Mouse (Mus musculus): ENCODE measurements around the gene Plk3.

Plk3 gene

GRCm38 (mm10) chr4:117119636-117120035, 14.1 kb downstream of the Plk3 start:
- no peak for DNase-seq (ENCODE audit: low spot score in 2 of 2)

DNA sequence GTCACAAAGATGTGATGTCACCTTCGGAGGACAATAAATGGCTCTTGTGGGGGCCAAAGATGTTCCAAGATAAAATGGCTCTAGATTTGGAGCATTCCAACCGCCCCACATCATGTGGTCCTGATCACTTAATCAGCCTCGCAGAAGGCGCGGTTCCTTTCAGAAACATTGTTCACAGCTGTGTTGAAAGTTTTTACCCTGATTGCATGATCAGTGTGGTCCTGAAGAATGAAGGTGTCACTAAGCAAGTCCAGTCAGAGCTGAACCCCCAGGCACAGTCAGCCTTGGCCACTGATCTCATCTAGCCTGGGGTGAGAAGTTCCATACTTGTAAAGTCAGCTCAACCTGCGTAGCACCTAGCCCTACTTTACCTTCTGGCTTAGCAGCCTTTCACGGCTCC, 15.8 kb downstream of the Plk3 start:
- DNase-seq (ENCODE audit: low spot score in 2 of 2) = no peak

DNA sequence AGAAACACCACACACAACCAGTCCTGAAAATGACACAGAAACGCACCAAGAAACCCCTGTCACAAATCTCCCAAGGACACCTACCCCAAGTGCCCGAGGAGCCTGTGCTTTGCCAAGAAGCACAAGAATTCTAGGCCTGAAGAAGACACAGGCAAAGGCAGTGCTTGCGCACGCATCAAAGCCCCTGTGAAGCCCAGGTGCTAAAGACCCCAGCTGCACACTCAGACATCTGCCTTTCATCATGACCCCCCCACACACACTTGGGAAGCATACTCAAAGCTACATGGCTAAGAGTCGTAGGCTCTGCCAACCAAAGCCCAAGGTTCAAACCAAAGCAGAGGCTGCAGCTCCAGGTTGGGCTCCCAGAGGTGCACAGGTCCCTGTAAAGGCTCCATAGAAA, 18.2 kb downstream of the Plk3 start:
- DNase-seq (ENCODE audit: low spot score in 2 of 2) = no peak

- DNase-seq (ENCODE audit: low spot score in 2 of 2) = no peak
Observed at GRCm38 (mm10) chr4:117113237-117113636, 20.5 kb downstream of the Plk3 start.

- no peak for DNase-seq (ENCODE audit: low spot score in 2 of 2)
Observed at GRCm38 (mm10) chr4:117110985-117111384, 22.8 kb downstream of the Plk3 start.

DNA sequence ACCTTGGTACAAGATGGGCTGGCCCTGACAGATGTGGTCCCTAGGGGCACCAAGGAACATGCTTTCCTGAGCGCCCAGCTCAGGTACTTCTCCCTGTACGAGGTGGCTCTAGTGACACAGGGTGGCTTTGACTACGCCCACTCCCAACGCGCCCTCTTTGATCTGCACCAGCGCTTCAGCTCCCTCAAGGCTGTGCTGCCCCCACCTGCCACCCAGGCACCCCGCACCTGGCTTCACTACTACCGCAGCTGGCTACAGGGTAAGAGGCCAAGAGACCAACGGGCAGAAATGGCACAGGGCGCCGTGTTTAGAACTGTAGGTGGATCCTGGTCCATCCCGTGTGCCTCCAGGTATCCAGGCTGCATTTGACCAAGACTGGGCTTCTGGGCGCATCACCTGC, 23.5 kb downstream of the Plk3 start:
- DNase-seq (ENCODE audit: low spot score in 2 of 2) = no peak

- no peak for DNase-seq (ENCODE audit: low spot score in 2 of 2)
Observed at GRCm38 (mm10) chr4:117109330-117109729, 24.4 kb downstream of the Plk3 start.

GRCm38 (mm10) chr4:117108524-117108849, 25.3 kb downstream of the Plk3 start:
- DNase-seq (ENCODE audit: low spot score in 2 of 2) = no peak

DNA sequence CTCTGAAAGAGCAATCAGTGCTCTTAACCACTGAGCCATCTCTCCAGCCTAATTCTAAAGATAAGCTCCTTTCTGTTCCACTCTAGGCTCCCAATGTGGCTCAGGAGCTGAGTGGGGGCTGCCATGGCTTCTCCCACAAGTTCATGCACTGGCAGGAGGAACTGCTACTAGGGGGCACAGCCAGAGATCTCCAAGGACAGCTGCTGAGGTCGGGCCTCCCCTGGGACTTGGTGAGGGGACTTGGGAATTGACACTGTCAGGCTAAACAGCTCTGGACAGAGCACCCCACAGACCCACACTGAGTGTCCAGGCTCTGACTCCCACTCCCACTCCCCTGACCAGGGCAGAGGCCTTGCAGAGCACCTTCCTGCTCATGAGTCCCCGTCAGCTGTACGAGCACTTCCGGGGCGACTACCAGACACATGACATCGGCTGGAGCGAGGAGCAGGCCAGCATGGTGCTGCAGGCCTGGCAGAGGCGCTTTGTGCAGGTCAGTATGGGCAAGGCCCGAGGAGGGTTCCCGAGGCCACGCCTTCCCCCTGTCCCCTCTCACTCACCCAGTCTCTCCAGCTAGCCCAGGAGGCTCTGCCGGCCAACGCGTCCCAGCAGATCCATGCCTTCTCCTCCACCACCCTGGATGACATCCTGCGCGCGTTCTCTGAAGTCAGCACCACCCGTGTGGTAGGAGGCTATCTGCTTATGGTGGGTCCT, 25.8 kb downstream of the Plk3 start:
- no peak for DNase-seq (ENCODE audit: low spot score in 2 of 2)

DNA sequence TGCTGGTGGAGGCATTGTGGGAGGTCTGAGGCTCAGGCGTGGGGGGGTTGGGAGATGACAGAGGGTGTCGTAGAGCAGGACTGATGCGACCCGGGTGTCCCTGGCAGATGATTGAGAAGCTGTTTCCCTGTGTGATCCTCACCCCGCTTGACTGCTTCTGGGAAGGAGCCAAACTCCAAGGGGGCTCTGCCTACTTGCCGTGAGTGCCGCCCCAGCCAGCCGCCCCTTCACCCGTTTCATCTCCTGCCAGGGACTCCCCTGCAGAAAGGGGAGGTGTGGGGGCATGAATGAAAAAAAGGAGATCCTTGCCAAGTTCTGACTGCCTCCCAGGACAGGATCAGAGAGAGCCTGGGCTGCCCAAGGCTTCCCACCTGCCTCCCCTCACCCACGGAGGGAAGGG, 28.6 kb downstream of the Plk3 start:
- DNase-seq (ENCODE audit: low spot score in 2 of 2) = no peak

GRCm38 (mm10) chr4:117104672-117105071, 29.1 kb downstream of the Plk3 start:
- DNase-seq (ENCODE audit: low spot score in 2 of 2) = no peak

- no peak for DNase-seq (ENCODE audit: low spot score in 2 of 2)
Observed at GRCm38 (mm10) chr4:117101218-117101617, 32.5 kb downstream of the Plk3 start.

DNA sequence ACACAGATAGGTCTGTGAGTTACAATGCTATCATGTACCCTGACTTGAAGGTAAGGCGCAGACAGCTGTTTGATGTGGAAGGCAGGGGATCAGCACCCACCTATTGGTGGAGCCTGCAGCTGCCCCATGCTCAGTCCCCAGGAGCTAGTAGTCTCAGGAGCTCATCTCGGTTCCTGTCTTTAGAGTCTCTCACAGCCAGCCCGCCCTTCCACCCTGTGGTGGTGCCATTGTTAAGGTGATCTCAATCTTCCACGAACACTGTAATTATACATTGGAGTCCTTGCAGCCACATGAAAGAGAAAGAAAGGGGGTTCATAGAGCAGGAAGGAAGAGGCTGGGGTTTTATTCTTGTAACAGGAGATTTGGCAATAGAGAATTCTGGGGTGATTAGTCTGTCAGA, 33.7 kb downstream of the Plk3 start:
- DNase-seq (ENCODE audit: low spot score in 2 of 2) = no peak

DNA sequence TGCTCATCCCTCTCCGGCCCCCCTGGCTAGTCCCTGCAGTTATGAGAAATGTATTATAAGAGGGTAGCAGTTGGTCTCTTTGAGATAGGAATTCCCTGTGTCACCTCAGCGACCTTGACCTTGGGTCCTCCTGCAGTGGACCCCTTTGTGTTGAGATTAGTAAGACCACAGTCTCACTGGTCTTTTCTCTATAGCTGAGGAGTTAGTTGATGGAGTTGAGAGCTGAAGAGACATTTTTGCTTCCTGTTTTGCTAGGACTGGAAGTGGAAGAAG, 35.1 kb downstream of the Plk3 start:
- DNase-seq (ENCODE audit: low spot score in 2 of 2) = no peak

DNA sequence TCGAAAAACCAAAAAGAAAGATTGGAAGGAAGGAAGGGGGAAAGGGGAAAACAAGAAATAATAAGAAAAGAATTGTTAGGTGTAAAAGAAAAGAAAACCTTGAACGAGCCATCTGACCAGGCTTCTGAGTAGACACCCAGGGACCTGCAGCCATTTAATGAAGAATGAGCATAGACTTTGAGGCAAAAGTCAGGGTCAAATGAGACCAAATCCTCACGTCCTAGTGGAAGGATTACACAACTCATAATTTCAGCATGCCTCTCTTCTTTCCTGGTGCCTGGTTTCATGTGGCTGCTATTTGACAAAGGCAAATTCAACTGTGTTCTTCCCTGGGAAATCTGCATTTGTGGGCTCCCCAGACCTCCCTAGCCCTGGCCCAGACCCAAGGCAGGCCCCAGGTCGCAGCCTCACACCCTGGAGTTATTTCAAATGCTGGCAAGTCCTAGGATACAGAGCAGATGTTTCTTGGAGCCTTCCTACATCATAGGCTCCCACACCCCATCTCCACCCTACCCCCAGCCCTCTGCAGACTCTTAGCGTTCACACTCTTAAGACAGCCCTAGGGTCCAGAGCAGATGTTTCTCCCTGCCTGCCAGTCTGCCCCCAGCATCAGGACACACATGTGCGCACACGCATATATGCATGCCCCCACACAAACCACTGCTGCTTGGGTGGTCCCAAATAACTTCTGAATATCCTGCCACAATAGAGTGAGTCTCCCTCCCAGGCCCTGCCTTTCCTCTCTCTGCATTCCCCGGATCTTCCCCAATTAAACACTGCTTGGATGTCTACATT, 35.6 kb downstream of the Plk3 start:
- DNase-seq (ENCODE audit: low spot score in 2 of 2) = no peak

DNA sequence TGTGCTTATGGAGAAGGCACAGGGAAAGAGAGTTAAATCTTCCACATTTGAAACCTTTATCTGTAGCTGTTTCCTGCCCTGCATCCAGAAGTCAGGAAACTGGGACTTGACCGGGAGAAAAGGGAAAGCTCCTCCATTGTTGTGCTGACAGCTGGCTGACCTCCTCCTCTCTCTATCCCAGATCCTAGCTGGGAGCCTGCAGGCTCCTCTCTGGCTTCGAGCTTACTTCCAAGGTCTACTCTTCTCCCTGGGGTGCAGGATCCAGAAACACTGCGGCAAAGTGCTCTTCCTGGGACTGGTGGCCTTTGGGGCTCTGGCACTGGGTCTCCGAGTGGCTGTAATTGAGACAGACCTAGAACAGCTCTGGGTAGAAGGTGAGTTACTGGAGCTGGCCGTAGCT, 37.1 kb downstream of the Plk3 start:
- no peak for DNase-seq (ENCODE audit: low spot score in 2 of 2)

GRCm38 (mm10) chr4:117095551-117096452, 38.0 kb downstream of the Plk3 start, which contains the start of gene Ptch2:
TSS of gene Ptch2 (plus strand) at chr4:117096075.
- DNase-seq (ENCODE audit: low spot score in 2 of 2) = no peak

DNA sequence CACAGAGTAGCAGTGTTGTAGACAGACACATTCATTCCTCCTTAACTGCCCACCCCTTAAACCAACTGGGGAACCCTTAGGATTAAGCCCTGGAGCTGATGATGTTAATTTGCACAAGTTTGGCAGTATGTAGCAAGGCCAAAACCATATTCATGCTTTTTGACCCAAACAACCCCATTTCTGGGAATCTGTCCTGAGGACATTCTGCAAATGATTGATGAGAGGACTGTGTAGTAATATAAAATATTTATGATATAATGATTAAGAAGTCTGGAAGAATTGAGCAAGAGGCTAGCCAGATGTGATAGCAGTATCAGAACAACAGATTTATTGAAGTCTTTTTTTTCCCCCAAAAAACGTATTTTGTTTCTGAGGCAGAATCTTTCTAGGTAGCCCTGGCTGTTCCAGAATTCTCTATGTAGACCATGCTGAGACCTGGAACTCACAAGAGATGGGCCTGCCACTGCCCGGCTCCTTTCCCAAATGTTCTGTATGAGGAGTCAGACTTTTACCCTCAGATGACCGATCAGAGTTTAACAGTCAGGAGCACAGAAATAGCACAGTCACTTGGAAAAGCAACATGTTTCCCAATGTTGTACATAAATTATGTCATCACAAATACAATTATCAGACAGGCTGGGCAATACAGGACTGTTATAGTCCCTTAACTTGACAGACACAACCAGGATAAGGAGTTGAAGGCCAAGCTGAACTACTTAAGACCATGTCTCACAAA, 39.0 kb downstream of the Plk3 start:
- no peak for DNase-seq (ENCODE audit: low spot score in 2 of 2)

DNA sequence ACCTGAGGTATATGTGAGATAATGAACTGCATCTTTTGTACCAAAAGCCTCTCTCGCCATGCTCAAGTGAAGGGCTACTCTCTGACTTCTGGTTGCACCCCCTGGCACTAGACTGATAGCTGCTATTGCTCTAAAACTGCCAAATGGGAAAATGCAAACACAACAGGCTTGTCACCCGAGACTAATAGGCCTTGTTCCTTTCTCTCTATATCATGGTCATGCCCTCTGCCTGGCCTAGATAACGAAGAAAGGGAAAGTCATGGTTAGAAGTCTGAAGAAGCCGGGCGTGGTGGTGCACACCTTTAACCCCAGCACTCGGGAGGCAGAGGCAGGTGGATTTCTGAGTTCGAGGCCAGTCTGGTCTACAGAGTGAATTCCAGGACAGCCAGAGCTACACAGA, 43.2 kb downstream of the Plk3 start:
- no peak for DNase-seq (ENCODE audit: low spot score in 2 of 2)

DNA sequence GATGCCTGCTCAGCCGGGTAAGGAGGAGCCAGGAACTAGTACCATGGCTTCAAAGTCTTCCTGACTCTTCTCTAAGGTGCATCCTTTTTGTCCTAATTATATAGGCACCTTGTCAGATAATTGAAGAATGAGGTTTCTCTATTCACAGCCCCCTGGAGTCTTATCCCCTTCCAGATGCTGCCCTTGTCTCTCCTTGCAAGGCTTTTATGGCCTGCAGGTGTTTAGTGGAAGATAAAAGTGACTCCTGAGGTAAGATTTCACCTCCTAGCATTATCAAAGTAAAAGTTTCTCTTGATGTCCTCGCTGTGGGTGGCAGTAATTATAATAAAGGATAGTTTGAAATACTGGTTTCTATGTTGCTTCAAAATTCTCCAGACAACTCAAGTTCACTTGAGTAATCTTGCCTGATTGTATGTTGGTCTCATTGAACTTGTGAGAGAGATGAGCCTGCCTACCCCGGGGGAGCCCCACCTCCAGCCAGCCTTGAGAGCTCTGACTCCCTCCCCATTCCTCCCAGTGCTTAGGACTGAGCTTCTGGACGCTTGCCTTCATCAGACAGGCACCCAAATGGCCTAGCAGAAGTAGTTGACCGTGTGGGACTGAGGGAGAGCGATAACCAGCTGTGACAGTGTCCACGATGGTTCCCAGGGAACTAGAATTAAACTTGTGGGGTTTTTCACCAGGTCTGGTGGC, 45.7 kb downstream of the Plk3 start:
- DNase-seq (ENCODE audit: low spot score in 2 of 2) = no peak

All from spleen, postnatal 36 days (tissue).